Mouse (Mus musculus) megakaryocyte, adult 5-6 weeks (primary cell): ENCODE measurements around the gene Ugt2b1. TPM values are rescaled to one million over a fixed set of nuclear protein-coding genes. Genes with fewer than 3 reads are reported as not detected.
"Not testable (repeated sequence)": the region's sequence is repeated elsewhere in the genome, so short reads cannot be mapped to it uniquely, and the experiment has no call there.

Experiments used
- ATAC-seq: 2 replicates; pipeline ENCODE4 v1.8.0; 2016; ENCODE audit warnings: mild to moderate bottlenecking, inconsistent platforms; ENCODE audit not compliant: poor library complexity, severe bottlenecking
- total RNA-seq, 2 experiments: library from RNA; stranded (forward) in 1 of 2; stranded (reverse) in 1 of 2; fragments of 153-499, 151-499 nt in 1 of 2; fragments of 221-1000, 200-1000 nt in 1 of 2; gene quantifications; 2 replicates each; pipeline versions ENCODE4 v1.2.3 to v1.2.4; 2015 to 2017

Gene Ugt2b1
- not detected in 2 replicates for total RNA-seq (2015)
- total RNA-seq (2017) = not detected in 2 replicates

GRCm38 (mm10) chr5:86926426-86926825, at the start of gene Ugt2b1:
Gene Ugt2b1, minus strand, starts transcription at chr5:86926530.
- ATAC-seq = no peak

- ATAC-seq = not testable (repeated sequence)
Measured at GRCm38 (mm10) chr5:86967271-86967670, 40.9 kb upstream of the Ugt2b1 start.

- ATAC-seq = not testable (repeated sequence)
Measured at GRCm38 (mm10) chr5:86962849-86963248, 36.5 kb upstream of the Ugt2b1 start.

DNA sequence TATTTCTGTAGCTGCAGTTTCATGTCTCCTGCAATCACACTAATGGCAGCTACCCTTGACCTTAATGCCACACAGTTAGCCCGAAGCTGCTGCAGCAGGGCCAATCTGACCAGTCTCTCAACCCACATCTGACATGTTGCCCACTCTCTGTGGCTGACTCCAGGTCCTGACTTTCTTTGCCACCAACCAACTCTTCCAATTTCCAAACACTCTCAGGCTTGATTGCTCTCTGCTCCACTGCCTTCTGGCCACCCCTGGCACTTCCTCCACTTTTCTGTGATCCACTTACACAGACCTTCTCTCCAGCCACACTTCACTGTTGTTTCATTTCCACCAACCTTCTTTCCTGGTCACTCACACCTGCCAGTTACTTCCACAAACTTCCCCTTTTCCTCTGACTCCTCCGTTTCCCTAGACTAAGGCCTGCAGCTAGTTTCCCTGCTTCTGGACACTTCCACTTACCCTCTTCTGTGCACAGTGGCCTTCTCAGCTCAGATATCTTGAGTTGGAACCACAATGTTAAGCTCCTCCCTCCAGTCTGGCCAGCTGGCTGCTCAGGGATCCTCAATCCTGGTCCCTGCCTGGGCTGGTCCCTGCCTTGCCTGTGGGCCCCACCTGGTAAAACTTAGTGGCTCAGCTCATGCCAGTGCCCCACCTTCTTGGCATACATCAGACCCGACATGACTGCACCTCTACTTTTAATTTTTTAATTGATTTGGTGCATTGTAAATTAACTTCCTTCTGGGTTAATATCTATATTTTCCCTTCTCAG, 35.4 kb upstream of the Ugt2b1 start:
- no peak for ATAC-seq

DNA sequence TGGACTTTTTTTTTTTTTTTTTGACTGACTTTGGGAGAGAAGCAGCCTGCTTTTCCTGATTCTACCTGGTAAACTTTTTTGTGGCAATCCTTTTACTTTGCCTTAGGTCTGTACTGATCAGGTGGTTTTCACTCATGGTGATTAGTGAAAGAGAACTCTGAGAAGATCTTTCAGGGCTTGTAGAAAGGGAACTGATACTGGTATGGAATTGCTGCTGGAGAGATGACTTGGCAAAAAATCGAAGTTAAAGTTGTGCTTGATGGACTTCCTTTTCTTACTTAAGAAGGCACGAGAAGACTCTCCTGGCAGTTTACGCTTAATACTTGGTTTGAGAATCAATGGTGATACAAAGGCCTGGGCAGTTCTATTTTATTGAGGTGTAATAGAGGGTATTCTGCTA, 34.2 kb upstream of the Ugt2b1 start:
- no peak for ATAC-seq

GRCm38 (mm10) chr5:86942111-86942510, 15.8 kb upstream of the Ugt2b1 start:
- no peak for ATAC-seq

DNA sequence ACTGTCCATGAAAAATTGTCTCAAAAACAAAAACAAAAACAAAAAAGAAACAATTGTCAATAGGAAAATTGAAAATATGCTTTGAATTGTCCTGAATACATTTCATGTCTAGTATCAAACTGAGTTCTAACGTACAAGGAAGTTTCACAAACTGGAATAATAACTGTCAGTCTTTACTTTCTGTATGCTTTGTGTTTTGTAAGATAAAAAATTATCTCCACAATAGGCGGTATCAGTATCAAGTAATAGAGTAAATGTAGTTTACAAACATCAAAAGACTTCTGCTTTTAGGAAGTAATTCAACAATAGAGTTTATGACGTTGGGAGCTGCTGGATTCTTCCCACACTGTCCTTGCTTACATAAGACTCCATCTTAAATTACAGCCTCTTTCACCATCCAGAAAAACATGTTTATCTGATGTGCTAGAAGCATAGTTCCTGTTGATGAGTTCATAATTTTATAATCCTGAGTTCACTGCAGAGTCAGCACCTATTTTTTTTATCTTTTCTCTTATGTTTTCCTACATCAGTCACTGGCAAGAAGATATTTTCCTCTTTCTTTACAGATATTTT, 5.6 kb downstream of the Ugt2b1 start:
- ATAC-seq = no peak

DNA sequence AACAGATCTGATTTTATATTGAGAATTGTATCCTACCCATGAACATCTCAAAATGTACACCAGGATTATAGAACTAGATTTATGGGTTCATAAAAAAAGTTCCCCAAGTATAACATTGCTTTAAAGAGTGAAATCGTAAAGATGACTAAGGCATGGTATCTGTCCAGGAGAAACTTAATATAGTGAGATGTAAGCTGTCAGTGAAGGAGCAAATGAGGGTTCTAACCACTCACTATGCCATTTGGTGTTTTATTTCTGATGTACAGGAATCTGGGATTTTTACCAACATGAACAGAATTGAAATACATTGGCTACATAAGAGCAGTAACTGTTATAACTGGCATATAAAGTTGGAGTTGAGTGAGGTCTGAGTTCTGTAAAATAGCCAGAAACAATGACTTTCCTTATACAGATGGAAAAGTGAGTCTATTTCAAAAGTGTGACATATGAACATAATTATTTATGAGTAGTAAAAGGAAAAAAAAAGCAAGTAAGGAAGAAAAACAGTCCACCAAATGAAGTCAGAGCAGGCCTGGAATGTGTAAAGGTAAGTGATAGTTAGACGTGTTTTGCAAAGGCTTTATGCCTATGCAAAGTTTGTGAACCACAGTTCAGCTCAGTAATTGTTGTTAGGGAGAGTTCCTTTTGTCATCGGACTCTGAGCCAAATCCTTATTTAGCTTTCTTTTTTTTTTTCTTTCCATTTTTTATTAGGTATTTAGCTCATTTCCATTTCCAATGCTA, 14.8 kb downstream of the Ugt2b1 start:
- no peak for ATAC-seq

DNA sequence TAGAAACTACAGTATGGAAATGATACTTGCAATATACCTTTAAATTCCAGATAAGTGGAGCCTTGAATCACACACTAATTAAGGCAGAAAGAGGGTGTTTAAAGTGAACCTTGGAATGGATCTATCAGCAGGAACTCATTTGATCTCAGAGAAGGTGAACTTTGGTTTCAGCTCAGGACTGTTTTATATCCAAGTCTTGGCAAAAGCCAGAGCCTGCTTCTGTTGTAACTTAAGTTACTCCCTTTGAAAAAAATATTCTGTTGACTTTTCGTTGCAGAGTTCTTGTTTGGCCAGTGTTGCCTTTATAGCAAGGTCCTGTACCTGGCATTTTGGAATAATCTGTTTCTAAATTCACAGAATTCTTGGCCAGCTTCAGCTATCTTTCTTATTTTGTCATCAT, 15.6 kb downstream of the Ugt2b1 start:
- ATAC-seq = no peak

DNA sequence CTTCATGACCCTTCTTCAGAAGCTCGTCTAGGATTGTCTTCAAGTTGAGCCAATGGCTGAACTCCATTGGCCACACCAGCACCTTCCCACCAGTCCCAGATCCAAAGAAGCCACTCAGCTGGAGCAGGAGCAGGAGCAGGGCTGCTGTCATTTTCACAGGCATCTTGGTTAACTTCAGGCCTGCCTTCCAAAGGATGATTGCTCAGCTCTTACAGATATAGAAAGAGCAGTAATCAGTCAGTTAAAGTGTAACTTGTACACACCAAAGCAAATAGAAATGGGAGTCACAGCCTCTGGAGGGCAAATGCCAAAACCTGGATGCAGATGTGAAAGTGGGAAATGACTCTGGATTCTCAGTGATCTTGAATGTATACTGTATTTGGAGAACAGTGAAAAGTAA, 19.6 kb downstream of the Ugt2b1 start, which contains the start of gene Ugt2b34:
Gene Ugt2b34 (minus strand): TSS at position 180 of the 400 bp plus-strand sequence.
- no peak for ATAC-seq

DNA sequence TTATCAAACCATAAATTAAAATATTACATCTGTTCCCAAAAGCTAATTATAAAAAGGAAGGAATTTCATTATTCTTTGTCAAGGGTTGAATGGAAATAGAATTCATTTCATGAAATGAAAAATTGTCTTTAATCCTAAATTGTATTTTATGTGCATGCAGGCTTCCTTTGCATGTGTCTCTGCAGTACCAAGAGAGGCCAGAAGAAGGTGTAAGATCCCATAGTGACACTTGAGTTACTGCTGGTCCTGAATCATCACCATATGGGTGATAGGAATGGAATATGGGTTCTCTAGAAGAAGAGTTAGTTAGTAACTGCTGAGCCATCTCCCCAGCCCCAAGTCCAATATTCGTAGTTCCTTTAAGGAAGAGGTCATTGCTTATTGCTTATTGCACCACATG, 36.4 kb downstream of the Ugt2b1 start:
- no peak for ATAC-seq

DNA sequence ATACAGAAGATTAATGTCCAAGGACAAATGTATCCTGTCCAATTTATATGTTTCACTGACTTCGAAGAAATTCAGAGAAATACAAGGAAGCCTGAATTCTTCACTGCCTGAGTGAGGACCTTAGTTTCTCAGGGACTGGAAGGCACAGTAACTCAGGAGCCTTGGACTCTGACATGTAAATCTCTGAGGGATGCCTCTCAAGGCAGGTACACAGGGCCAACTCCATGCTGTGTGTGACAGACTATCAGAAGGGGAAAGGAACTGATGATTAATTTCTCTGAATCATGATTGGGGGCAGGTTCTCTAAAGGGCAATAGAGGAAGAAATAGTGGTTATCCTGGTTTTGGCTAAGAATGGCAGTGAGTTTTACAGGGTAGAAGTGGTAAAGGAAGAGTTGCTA, 37.9 kb downstream of the Ugt2b1 start:
- ATAC-seq = no peak

- ATAC-seq = no peak
Measured at GRCm38 (mm10) chr5:86887081-86887480, 39.2 kb downstream of the Ugt2b1 start.

GRCm38 (mm10) chr5:86886620-86887019, 39.7 kb downstream of the Ugt2b1 start:
- ATAC-seq = no peak

- ATAC-seq = no peak
Measured at GRCm38 (mm10) chr5:86871877-86872276, 54.5 kb downstream of the Ugt2b1 start.

Other genes starting within 250 kb of the Ugt2b1 start
- gene Tmprss11e, start 180.7 kb downstream of the Ugt2b1 start, total RNA-seq (2015) = not detected in 2 replicates
- gene Tmprss11e, start 180.7 kb downstream of the Ugt2b1 start, total RNA-seq (2017) = not detected in 2 replicates
- gene Ythdc1, start 122.3 kb downstream of the Ugt2b1 start, total RNA-seq (2015) = 84.1 and 88.3 TPM in 2 replicates
- 99.6 and 121 TPM in 2 replicates for gene Ythdc1, start 122.3 kb downstream of the Ugt2b1 start, total RNA-seq (2017)
- gene Ugt2b34, start 19.6 kb downstream of the Ugt2b1 start, total RNA-seq (2015) = not detected in 2 replicates
- gene Ugt2b34, start 19.6 kb downstream of the Ugt2b1 start, total RNA-seq (2017) = not detected in 2 replicates
- not detected in 2 replicates for gene Ugt2b35, start 74.3 kb upstream of the Ugt2b1 start, total RNA-seq (2015)
- not detected in 2 replicates for gene Ugt2b35, start 74.3 kb upstream of the Ugt2b1 start, total RNA-seq (2017)
- gene Ugt2b36, start 166.0 kb upstream of the Ugt2b1 start, total RNA-seq (2015) = not detected in 2 replicates
- not detected in 2 replicates for gene Ugt2b36, start 166.0 kb upstream of the Ugt2b1 start, total RNA-seq (2017)
- gene Ugt2b5, start 213.8 kb upstream of the Ugt2b1 start, total RNA-seq (2015) = not detected in 2 replicates
- gene Ugt2b5, start 213.8 kb upstream of the Ugt2b1 start, total RNA-seq (2017) = not detected in 2 replicates